Mouse (Mus musculus) E14TG2a.4 (cell line): ENCODE results near the gene Gm37240.

Source experiments
- H3K27me3 ChIP-seq: 2 replicates; pipeline ENCODE4 v1.6.1; 2014; ENCODE audit warnings: low read length, control low read depth; ENCODE audit not compliant: insufficient read depth
- H3K36me3 ChIP-seq: 2 replicates; pipeline ENCODE4 v1.6.1; 2014; ENCODE audit warnings: low read length, control low read depth; ENCODE audit not compliant: insufficient read depth
- H3K4me1 ChIP-seq: replicated peaks from 2 replicates; pipeline ENCODE4 v1.6.1; 2014; ENCODE audit warnings: low read depth, low read length, control low read depth
- H3K4me3 ChIP-seq: replicated peaks from 2 replicates; pipeline ENCODE4 v1.5.1; 2014; ENCODE audit warnings: mild to moderate bottlenecking, low read length
- H3K9me3 ChIP-seq: 2 replicates; pipeline ENCODE4 v1.6.1; 2014; ENCODE audit warnings: low read length, control low read depth
- CTCF ChIP-seq: conservative IDR thresholded peaks from 2 replicates; pipeline ENCODE4 v1.5.1; 2014; ENCODE audit warnings: low read length
- NANOG ChIP-seq: IDR thresholded peaks from 2 replicates; pipeline ENCODE4 v1.6.1; 2014; ENCODE audit warnings: borderline replicate concordance, low read length, mixed read lengths
- POU5F1 ChIP-seq: IDR thresholded peaks from 2 replicates; pipeline ENCODE4 v1.6.1; 2014; ENCODE audit warnings: low read length, borderline replicate concordance

Gene Gm37240

GRCm38 (mm10) chr3:84705224-84705623 is 1182.1 kb downstream of the Gm37240 start:
- Histone ChIP-seq H3K4me1 (no peaks in the 10 kb centered on the region), H3K4me3 (no peak overlapping the region), H3K36me3 (no peaks in the 10 kb centered on the region), H3K27me3 (no peaks in the 10 kb centered on the region), H3K9me3 (peaks cover 4% of the 10 kb centered on the region)
- TF ChIP-seq POU5F1, result no peak
- no peak for TF ChIP-seq NANOG
- no peak for TF ChIP-seq CTCF

GRCm38 (mm10) chr3:84703083-84703810 is 1184.1 kb downstream of the Gm37240 start:
- Histone ChIP-seq H3K9me3 (peaks cover 11% of the 10 kb centered on the region), H3K4me1 (no peaks in the 10 kb centered on the region), H3K27me3 (no peaks in the 10 kb centered on the region), H3K4me3 (no peak overlapping the region), H3K36me3 (no peaks in the 10 kb centered on the region)
- TF ChIP-seq POU5F1, result no peak
- no peak for TF ChIP-seq NANOG
- no peak for TF ChIP-seq CTCF

- H3K9me3 ChIP-seq, result peaks cover 8% of the 10 kb centered on the region
- H3K4me3 ChIP-seq, result no peak overlapping the region
- no peaks in the 10 kb centered on the region for H3K36me3 ChIP-seq
- H3K27me3 ChIP-seq, result 0 out of 2 replicates have a peak, but pooled peaks cover 3% of the 10 kb centered on the region
- TF ChIP-seq POU5F1, result no peak
- TF ChIP-seq CTCF, result no peak
- TF ChIP-seq NANOG, result no peak
- H3K4me1 ChIP-seq, result peaks cover 2% of the 10 kb centered on the region; the same call in 1 of the 2 replicates
Measured at GRCm38 (mm10) chr3:84701964-84702363, 1185.4 kb downstream of the Gm37240 start.

GRCm38 (mm10) chr3:84701509-84701908 is 1185.8 kb downstream of the Gm37240 start:
- Histone ChIP-seq H3K4me1 (peaks cover 6% of the 10 kb centered on the region; the same call in 1 of the 2 replicates), H3K4me3 (no peak overlapping the region)
- TF ChIP-seq CTCF (no peak), POU5F1 (no peak), NANOG (no peak)

GRCm38 (mm10) chr3:84696428-84696917 is 1190.8 kb downstream of the Gm37240 start:
- peak overlapping the region; percentile 18; the same call in 1 of the 2 replicates for H3K4me3 ChIP-seq
- H3K36me3 ChIP-seq, result no peaks in the 10 kb centered on the region
- TF ChIP-seq CTCF (no peak), POU5F1 (no peak), NANOG (no peak)
- H3K9me3 ChIP-seq, result peaks cover 8% of the 10 kb centered on the region
- H3K27me3 ChIP-seq, result peaks cover 7% of the 10 kb centered on the region
- H3K4me1 ChIP-seq, result peaks cover 19% of the 10 kb centered on the region

More at GRCm38 (mm10) chr3:84701509-84701908, 1185.8 kb downstream of the Gm37240 start:
- no peaks in the 10 kb centered on the region for H3K36me3 ChIP-seq
- H3K9me3 ChIP-seq, result peaks cover 8% of the 10 kb centered on the region
- 0 out of 2 replicates have a peak, but pooled peaks cover 3% of the 10 kb centered on the region for H3K27me3 ChIP-seq

GRCm38 (mm10) chr3:84695867-84696361 is 1191.4 kb downstream of the Gm37240 start:
- no peaks in the 10 kb centered on the region for H3K36me3 ChIP-seq
- H3K4me1 ChIP-seq, result peaks cover 19% of the 10 kb centered on the region

GRCm38 (mm10) chr3:84695418-84695817 is 1191.9 kb downstream of the Gm37240 start:
- Histone ChIP-seq H3K9me3 (peaks cover 8% of the 10 kb centered on the region), H3K4me1 (peaks cover 19% of the 10 kb centered on the region), H3K27me3 (peaks cover 7% of the 10 kb centered on the region), H3K4me3 (no peak overlapping the region), H3K36me3 (no peaks in the 10 kb centered on the region)
- TF ChIP-seq POU5F1 (no peak), NANOG (no peak), CTCF (no peak)

More at GRCm38 (mm10) chr3:84695867-84696361, 1191.4 kb downstream of the Gm37240 start:
- 0 out of 2 replicates have a peak overlapping the region, but pooled peaks have one; percentile 18 for H3K4me3 ChIP-seq
- H3K9me3 ChIP-seq, result peaks cover 8% of the 10 kb centered on the region
- TF ChIP-seq CTCF, result no peak
- TF ChIP-seq NANOG, result no peak
- TF ChIP-seq POU5F1, result no peak
- H3K27me3 ChIP-seq, result peaks cover 7% of the 10 kb centered on the region

GRCm38 (mm10) chr3:84693886-84694285 is 1193.4 kb downstream of the Gm37240 start:
- TF ChIP-seq CTCF, result no peak
- TF ChIP-seq POU5F1, result no peak
- no peak for TF ChIP-seq NANOG
- H3K4me3 ChIP-seq, result no peak overlapping the region
- peaks cover 19% of the 10 kb centered on the region for H3K4me1 ChIP-seq
- H3K27me3 ChIP-seq, result peaks cover 7% of the 10 kb centered on the region
- H3K9me3 ChIP-seq, result peaks cover 4% of the 10 kb centered on the region
- H3K36me3 ChIP-seq, result no peaks in the 10 kb centered on the region

GRCm38 (mm10) chr3:84692647-84693199 is 1194.6 kb downstream of the Gm37240 start:
- H3K36me3 ChIP-seq, result no peaks in the 10 kb centered on the region
- H3K27me3 ChIP-seq, result peaks cover 7% of the 10 kb centered on the region
- H3K4me1 ChIP-seq, result peaks cover 19% of the 10 kb centered on the region
- H3K9me3 ChIP-seq, result no peaks in the 10 kb centered on the region
- no peak overlapping the region for H3K4me3 ChIP-seq
- TF ChIP-seq CTCF (peak; percentile 47), POU5F1 (no peak)
